Mouse (Mus musculus) kidney, postnatal 36 days (tissue): Measurements from ENCODE around the gene Sema6d.
A peak's percentile ranks its signal among the peaks of the same experiment; 100 is the strongest.

ENCODE experiments used
- DNase-seq, 2 experiments: peaks; one replicate each; pipeline ENCODE4 v3.0.0; 2021 to 2022; ENCODE audit warnings: mixed read lengths in 2 of 2

Sema6d gene

DNA sequence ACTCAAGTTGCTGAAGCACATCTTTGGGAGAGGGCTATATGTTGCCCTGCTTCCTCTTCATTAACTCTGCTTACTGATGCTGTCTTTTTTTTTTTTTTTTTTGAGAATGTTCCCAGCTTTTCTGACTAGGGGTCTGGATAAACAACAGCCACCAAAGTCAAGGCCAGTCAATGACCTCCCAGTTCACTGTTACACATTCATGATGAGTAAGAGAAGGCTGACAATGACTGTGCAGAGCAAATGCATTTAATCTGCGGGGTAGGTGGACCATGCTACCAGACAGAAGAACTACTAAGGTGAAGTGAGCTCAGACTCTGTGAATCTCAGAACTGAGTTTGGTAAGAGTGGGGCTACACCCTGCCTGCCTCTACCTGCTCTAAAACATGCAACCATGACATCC is 396.0 kb downstream of the Sema6d start:
- no peak for DNase-seq

DNA sequence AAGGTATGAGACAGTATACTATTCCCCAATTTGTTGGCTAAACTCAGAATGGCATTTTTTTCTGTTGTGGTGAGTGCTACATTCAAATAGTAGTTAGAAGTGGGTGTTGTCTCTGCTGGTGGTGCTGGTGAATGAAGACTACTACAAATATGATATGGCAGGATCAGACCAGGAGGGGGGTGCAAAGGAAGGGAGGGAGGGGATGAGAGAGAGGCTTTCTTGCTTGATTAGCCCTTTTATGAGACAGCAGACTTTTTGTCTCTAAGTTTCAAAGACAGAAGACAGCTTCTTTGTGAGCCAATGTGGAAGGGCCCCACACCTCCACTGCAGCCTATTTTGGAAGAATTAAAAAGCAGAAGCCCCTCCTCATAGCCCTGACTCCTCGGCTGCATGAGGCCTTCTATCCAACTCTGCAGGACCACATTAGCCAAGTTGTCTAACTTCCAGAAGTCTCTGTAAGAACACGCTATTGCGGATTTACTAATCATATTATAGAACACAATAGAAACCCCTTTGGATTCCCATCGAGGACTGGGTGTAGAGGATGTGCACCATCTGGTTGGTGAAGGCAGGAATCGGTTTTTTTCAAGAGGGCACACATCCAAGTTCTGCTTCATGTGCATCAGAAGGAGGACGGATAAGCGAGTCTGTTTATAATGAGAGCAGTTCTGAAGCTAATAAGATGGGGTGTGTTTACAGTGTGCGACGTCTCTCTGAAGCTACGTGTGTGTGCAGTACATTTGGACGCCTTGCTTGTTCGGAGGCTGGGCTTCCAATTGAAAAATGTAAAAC is 400.4 kb downstream of the Sema6d start:
- DNase-seq = no peak

DNA sequence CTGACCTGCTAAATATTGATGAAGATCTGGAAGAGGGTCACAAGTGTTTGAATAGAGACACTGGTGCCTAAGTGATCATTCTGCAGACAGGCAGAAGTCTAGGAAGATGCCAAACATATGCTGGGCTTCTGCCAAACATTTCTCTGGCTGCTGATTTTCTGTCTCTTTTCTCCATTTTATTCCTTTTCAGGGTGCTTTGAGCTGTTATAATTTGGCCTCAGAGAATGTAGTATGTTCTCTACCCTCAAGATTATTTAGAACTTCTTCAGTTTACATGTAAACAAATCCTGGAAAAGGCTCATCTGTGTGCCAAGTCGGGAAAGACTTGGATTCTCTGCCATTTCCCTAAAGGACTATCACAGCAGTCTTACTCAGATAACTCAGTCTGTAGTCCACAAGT is 406.0 kb downstream of the Sema6d start:
- DNase-seq = no peak

GRCm38 (mm10) chr2:124499670-124500069 is 409.9 kb downstream of the Sema6d start:
- DNase-seq = no peak

DNA sequence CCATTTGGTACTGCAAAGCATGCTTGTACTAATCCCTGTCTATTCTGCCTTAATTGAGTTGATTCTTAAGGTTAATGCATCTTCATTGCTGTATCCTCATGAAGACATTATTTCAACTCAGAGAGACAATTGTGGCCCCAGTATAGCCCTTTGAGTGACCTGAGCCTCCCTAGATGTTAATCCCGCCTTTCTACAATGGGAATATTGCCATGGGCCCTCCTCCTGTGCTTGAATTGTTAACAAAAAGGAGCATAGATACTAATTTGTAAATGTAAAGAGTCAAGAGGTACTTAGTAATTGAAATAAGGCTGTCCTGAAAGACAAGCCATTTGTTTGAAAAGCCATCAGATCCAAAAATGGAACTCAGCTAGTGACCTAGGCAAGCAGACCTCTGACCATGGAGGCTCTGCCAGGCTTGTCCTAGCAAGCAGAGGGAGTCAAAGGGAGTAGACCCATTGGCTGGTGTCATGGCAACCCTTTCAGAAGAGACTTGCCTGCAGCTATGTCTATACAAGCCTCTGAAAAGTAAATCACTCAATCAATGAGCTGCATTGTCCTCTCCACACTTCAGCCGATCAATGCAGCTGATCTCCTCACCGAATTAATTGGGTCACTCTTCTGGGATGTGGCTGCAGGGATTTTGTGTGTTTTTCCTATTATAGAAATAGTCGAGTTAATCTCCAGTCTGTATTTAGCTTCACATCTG is 416.2 kb downstream of the Sema6d start:
- DNase-seq = no peak

GRCm38 (mm10) chr2:124507804-124508203 is 418.0 kb downstream of the Sema6d start:
- no peak for DNase-seq

DNA sequence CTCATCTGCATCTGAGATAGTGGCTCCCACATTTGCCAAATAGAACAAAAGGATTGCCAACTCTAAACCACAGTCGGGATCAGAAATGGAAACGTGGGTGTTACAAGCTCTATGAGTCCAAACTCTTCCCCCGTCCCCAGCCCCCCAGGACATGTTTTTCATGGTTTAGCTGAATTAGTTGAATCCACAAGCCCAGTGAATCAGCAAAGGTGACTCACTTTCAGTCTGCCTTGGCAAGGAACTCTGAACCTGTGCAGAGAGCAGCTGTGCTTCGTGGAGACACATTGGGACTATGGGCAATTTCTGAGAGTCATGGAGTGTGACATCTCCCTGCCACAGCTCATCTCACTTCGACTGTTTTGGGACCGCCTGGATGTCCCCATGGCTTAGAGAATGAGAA is 419.7 kb downstream of the Sema6d start:
- DNase-seq = no peak

GRCm38 (mm10) chr2:124511826-124512225 is 422.1 kb downstream of the Sema6d start:
- DNase-seq = no peak

GRCm38 (mm10) chr2:124522426-124522825 is 432.7 kb downstream of the Sema6d start:
- DNase-seq = no peak

GRCm38 (mm10) chr2:124523667-124524066 is 433.9 kb downstream of the Sema6d start:
- no peak for DNase-seq

DNA sequence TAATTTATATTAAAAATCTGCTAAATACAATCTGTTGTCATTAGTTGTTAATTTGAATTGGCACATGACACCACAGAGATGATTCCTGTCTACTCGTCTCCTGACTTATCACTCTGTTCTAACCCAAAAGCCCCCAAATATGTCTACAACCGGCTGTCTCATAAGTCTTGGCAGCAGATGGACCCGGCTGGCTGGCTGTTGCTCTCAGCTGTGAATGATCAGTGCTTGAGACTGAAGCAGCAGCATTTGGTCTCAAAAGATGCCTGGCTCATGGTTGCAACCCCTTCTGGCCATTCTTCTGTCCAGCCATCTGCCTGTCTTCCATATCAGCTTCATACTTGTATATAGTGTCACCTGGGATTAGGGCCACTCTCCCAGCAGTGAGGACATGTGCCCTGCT is 434.4 kb downstream of the Sema6d start:
- no peak for DNase-seq

DNA sequence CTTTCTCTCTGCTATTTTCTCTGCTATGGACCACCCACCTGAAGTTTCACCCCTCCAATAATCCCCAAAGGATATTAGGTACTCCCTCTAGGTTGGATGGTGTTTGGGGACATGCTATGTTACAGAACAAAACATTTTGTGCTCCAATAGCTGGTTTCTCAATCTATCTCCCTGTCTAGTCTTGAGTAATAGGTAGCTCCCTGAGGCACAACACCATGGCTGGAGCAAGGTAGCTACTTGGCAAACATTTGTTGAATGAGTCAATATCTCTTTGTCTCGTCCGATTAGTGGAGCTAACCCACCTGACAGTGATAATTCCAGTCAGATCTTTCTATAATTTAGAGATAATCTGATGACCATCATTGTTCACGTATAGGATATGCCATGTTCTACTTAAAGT is 437.9 kb downstream of the Sema6d start:
- DNase-seq = no peak

GRCm38 (mm10) chr2:124530441-124530840 is 440.7 kb downstream of the Sema6d start:
- no peak for DNase-seq

- DNase-seq = no peak
Observed at GRCm38 (mm10) chr2:124531062-124531461, 441.3 kb downstream of the Sema6d start.

DNA sequence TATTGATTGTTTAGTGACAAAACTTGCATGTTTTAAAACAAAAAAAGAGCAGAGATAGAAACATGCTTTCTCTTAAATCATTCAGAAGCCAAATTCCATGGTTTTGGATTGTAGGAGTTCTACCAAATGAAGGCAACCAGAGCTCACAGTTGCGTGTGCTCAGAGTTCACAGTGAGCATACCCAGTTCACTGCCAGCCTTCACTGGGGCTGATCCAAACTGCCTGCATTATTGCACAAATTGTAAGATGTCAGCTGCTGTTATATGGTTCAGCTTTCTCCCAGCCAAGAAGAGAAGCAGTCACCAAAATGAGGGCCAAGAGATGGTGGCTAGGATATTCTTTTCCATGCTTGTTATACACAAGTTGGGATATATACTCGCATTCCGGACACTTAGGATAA is 443.1 kb downstream of the Sema6d start:
- DNase-seq = no peak

GRCm38 (mm10) chr2:124533602-124534001 is 443.8 kb downstream of the Sema6d start:
- no peak for DNase-seq

DNA sequence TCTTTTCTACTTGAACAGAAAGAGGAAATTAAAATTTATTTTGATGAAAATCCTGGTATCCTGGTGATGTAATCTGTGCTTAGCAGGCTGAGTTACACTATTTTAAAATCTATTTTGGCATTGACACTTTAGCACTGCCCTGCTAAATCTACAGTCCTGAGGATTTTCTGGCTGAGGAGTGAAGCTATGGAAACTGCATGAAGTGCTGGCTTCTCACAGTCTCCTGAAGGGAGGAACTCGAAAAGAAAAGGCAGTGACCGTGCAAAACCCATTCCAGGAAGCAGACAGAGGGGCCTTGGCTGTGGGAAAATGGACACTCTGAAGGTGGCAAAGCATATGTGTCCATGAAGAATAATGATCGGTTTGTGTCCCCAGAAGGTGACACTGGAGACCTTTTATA is 460.5 kb downstream of the Sema6d start:
- no peak for DNase-seq

DNA sequence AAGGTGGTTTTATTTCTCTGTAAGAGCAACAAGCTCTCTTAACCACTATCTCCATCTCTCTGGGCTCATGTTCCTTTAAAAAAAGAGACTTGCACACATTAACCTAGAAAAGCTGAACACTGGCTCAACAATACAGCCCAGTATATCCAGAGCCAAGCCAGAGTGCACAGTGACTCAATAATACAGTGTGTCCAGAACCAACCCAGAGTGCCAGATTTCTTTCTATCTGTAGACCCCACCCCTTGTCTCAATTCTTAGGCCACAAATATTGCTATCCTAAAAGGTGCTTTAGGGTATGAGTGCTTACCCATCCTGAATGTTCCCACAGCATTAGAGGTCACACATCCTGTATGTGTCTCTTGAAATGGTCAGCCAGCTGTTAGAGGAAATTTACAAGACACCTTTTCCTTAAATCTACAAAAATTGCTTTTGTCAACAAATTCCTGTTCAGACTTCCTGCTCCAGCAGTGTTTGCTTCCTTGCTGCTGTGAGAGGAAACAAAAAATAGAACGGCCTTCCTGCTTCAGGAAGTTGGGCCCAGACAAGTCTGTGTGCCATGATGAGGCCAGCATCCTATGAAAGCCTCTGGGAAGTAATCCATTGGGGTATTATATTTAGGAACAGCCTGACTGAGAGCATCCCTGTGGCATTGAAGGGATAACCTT is 465.1 kb downstream of the Sema6d start:
- peak; percentile 27 to 52 for DNase-seq

DNA sequence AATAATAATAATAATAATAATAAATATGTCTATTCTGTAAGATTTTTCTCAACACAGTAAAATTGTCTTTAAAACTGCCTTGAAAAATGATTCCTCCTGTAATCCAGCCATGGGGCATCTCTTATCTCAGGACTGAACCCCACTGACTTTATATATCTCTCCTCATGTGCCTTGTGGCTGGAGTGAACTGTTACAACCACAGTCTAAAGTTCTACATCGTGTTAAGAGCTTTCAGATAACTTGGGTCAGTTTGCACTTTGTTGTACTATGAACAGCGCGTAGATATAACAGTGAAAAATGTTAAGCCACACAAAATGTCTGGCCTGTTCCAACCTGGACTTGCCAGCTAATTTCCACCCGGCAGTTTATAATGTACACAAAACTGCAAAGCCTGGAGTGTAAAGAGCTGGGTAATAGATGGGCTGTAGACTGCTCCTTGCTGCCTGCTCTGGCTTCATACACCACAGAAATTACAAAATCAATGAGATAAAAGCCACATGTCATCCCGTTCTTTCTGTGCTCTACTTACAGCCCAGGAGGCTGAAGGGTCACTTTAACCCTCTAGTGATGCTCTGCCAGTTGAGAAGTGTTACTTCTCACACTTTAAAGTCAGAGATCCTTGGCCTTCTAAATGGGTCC is 467.2 kb downstream of the Sema6d start:
- DNase-seq = no peak

DNA sequence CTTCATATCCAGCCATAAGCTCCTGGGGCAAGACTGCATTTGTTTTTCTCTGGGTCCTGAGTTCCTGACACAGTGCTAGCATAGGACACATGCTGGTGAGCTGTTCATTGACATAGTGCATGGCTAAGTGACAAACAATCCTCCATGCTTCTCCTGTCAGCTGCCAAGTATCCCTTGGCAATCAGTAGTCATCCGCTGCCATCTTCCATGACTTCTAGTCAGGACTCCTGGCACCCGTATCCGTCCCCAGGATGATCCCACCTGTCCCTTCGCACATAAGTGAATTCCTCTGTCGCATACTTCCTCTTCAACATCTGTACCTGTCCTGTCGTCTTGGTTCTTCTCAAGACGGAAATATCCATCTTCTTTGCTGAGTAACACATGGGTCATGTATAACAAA is 468.3 kb downstream of the Sema6d start:
- DNase-seq = no peak

GRCm38 (mm10) chr2:124561668-124562067 is 471.9 kb downstream of the Sema6d start:
- no peak for DNase-seq

- no peak for DNase-seq
Observed at GRCm38 (mm10) chr2:124562091-124562490, 472.3 kb downstream of the Sema6d start.

GRCm38 (mm10) chr2:124563759-124564158 is 474.0 kb downstream of the Sema6d start:
- DNase-seq = no peak
